Mouse (Mus musculus) layer of hippocampus, adult 18-20 months (tissue): ENCODE data around the gene Large2. TPM values are rescaled to one million over a fixed set of nuclear protein-coding genes. Genes with fewer than 3 reads are reported as not detected.

ENCODE experiments used
- DNase-seq, 2 experiments: peaks; one replicate each; pipeline ENCODE4 v3.0.0; 2022; ENCODE audit warnings: low spot score in 2 of 2
- microRNA-seq, 2 experiments: library from miRNA; unstranded; fragments of <30 nt; microRNA quantifications; one replicate each; pipeline ENCODE4 v1.2.0; 2021
- total RNA-seq, 2 experiments: library from RNA; stranded (reverse); gene quantifications; 2 replicates each; pipeline ENCODE4 v1.2.3; 2021

Gene Large2
- total RNA-seq, 2 experiments from 2014 or later: 0.20 to 0.86 TPM

DNA sequence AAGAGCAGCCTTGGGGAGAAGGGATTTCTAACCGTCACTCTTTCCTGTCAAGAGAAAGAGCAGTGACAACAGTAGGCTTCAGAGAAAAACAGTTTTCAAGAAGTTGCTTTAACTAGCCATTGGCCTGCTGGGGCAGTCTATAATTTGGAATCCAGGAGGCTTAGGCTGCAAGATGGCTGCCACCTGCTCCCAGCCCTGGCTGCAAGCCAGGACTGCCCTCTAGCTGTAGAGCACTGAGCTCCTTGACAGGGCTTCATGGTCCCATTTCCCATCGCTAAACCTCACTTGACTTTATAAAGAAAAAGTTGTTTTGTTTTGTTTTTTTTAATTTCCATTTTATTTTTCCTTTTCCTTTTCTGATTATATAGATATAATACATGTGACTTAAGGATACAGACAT is 43.3 kb downstream of the Large2 start:
- no peak for DNase-seq

GRCm38 (mm10) chr2:92330840-92331239 is 43.8 kb downstream of the Large2 start:
- DNase-seq: peak; percentile 40 to 54

DNA sequence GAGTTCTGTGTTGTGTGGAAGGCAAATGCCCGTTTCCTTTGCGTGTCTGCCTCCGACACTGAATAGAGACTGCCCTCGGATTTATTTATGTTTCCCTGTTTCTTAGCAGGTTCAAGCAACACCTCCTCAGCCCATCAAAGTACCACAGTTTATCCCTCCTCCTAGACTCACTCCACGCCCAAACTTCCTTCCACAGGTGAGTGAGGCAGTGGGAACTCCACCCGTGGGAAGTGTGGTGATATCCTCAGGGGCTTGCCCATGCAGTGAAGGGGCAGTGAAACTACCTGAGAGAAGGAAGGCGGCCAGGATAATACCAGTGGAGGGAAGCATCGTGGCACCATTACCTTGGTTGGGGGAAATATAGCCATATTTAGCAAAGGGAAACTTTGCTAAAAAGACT is 46.5 kb downstream of the Large2 start:
- no peak for DNase-seq

GRCm38 (mm10) chr2:92327601-92328000 is 47.1 kb downstream of the Large2 start:
- no peak for DNase-seq

GRCm38 (mm10) chr2:92326221-92326620 is 48.4 kb downstream of the Large2 start:
- DNase-seq: no peak

- no peak for DNase-seq
These were observed 49.0 kb downstream of the Large2 start for GRCm38 (mm10) chr2:92325676-92326075.

DNA sequence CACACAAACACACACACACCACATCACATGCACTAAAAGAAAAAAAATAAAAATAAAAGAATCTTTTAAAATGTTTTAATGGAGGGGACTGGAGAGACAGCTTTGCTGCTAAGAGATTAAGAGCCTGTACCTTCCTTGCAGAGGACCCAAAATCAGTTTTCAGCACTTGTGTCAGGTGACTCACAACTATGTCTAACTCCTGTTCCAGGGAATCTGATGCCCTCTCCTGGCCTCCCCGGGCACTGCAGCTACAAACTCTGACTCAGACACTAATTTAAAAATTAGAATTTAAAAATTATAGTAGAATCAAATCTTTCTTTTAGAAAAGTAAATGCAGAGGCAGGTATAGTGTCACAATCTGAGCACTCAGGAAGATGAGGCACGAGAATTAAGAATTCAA is 52.0 kb downstream of the Large2 start:
- DNase-seq: no peak

- no peak for DNase-seq
These were observed 57.4 kb downstream of the Large2 start for GRCm38 (mm10) chr2:92317228-92317627.

DNA sequence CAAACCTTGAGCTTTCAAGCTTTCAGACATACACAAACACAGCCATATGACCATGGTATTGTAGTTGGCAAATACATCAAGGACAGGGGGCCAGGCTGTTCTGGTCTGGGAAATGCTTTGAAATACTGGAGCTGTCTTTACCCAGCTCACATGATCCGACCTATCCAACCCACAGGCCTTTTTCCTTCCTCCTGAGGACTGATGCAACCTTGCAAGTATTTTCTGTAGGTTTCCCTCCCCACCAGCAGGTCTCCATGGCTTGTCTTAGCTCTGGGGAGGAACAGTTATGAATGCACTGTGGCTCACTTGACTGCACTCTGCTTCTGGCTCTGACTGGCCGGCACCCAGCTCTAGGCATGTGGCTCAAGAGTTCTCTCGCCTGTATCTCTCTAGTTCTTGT is 58.0 kb downstream of the Large2 start:
- no peak for DNase-seq

Small RNAs within 50 kb of the gene (microRNA-seq; reads per million reads assigned to microRNA genes)
- gene Mir7000: 3.5 to 5.3 reads per million in 2 experiments

Other genes starting within 250 kb of the Large2 start
- gene Pex16, start 193 bp downstream of the Large2 start, total RNA-seq: 10 to 100 TPM; 31.7 to 32.8 TPM
- gene 1700029I15Rik, start 7.7 kb upstream of the Large2 start, total RNA-seq: 1 to 10 TPM; 3.7 to 6.2 TPM
- 100 to 1,000 TPM; 350 to 365 TPM for gene Mapk8ip1, start 26.4 kb upstream of the Large2 start, total RNA-seq
- 100 to 1,000 TPM in 1 of 2 experiments, 10 to 100 TPM in 1; 99.0 to 111 TPM for gene Cry2, start 59.2 kb upstream of the Large2 start, total RNA-seq
- gene Slc35c1, start 85.7 kb upstream of the Large2 start, total RNA-seq: 10 to 100 TPM; 13.6 to 14.1 TPM
- gene Chst1, start 224.8 kb upstream of the Large2 start, total RNA-seq: 100 to 1,000 TPM; 307 to 312 TPM